In the genomic region with DNA sequence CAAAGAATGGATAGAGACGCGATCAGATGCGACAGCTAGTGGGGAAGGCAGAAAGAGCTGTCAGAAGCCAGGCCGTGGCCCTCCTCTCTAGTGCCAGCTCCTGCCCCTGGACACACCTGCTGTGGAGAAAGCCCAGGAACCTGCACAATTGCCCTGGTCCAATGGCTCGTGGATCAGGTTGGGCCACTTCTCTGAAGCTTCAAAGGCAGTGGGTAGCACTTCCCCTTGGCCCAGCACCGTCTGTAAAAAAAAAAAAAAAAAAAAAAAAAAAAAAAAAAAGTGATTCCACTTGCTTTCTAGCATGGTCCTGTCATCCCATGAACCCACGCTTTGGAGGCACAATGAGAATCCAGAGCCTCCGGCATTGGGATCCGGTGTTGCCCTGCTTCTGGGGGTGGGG, we compare ENCODE assay signal across 11 mouse cellular contexts. TPM values are rescaled to one million over a fixed set of nuclear protein-coding genes. Genes with fewer than 3 reads are reported as not detected.
DNase-seq lines count a peak whose midpoint lies in the region; ATAC-seq lines count a peak whose summit lies in the region.
"Had no signal": no experiment of that assay in that cellular context is flagged by ENCODE, and none has a peak within 500 bp of the region (broad histone marks: within the 10 kb centered on the region; RNA-seq: fewer than 3 reads in every experiment).

No protein-coding gene starts in this region.

- H3K27me3 ChIP-seq in heart, embryonic 15.5 days: no peaks in the 10 kb centered on the region
- peaks cover 83% of the 10 kb centered on the region for H3K27me3 ChIP-seq in liver, embryonic 12.5 days (replicated peaks)
- peaks cover 26% of the 10 kb centered on the region for H3K27me3 ChIP-seq in neural tube, embryonic 15.5 days (replicated peaks)

- no peaks in the 10 kb centered on the region for H3K9me3 ChIP-seq in heart, embryonic 15.5 days (replicated peaks)
- no peaks in the 10 kb centered on the region for H3K9me3 ChIP-seq in liver, embryonic 12.5 days (replicated peaks)
- H3K9me3 ChIP-seq in neural tube, embryonic 15.5 days (replicated peaks): no peaks in the 10 kb centered on the region
- H3K9me3 ChIP-seq: G1E had no signal

- no peak for ATAC-seq in heart, embryonic 15.5 days (replicated peaks; ENCODE audit: insufficient number of reproducible peaks, insufficient read depth, low FRiP score, low read depth)
- ATAC-seq in hematopoietic stem cell, adult 5-6 weeks (replicated peaks in 1 of 2; ENCODE audit: insufficient read depth in 1 of 2, low FRiP score in 2 of 2, low TSS enrichment in 1 of 2, low read depth in 1 of 2, poor library complexity in 2 of 2, severe bottlenecking in 2 of 2): peak; percentile 18 to 28; a peak in 1 of 4 replicates
- ATAC-seq in liver, embryonic 12.5 days: no peak
- ATAC-seq in neural tube, embryonic 15.5 days (ENCODE audit: low FRiP score): no peak

- peaks cover 86% of the 10 kb centered on the region for H3K4me1 ChIP-seq in heart, embryonic 15.5 days (replicated peaks)
- peaks cover 44% of the 10 kb centered on the region for H3K4me1 ChIP-seq in liver, embryonic 12.5 days
- H3K4me1 ChIP-seq in neural tube, embryonic 15.5 days: peaks cover 24% of the 10 kb centered on the region

- H3K4me2 ChIP-seq in heart, embryonic 15.5 days: peak overlapping the region; percentile 61
- peak overlapping the region; percentile 13; the same call in 1 of the 2 replicates for H3K4me2 ChIP-seq in liver, embryonic 12.5 days
- H3K4me2 ChIP-seq in neural tube, embryonic 15.5 days: peak overlapping the region; percentile 38

- no peaks in the 10 kb centered on the region for H3K36me3 ChIP-seq in heart, embryonic 15.5 days
- H3K36me3 ChIP-seq in liver, embryonic 12.5 days: peaks cover 29% of the 10 kb centered on the region; the same call in 1 of the 2 replicates
- H3K36me3 ChIP-seq in neural tube, embryonic 15.5 days: no peaks in the 10 kb centered on the region

- 35% methylated on average over 9 of the region's 9 CpGs for whole genome bisulfite sequencing in heart, embryonic 15.5 days
- 34% methylated on average over 9 of the region's 9 CpGs for WGBS in liver, embryonic 12.5 days (ENCODE audit: insufficient replicate concordance)
- 54% methylated on average over 9 of the region's 9 CpGs for WGBS in neural tube, embryonic 15.5 days

- peak overlapping the region; percentile 25 for H3K4me3 ChIP-seq in heart, embryonic 15.5 days
- no peak overlapping the region for H3K4me3 ChIP-seq in liver, embryonic 12.5 days
- no peak overlapping the region; the same call in 1 of the 2 replicates for H3K4me3 ChIP-seq in neural tube, embryonic 15.5 days (replicated peaks)

- peak overlapping the region; percentile 85 for H3K27ac ChIP-seq in heart, embryonic 15.5 days
- H3K27ac ChIP-seq in liver, embryonic 12.5 days: no peak overlapping the region
- no peak overlapping the region for H3K27ac ChIP-seq in neural tube, embryonic 15.5 days (replicated peaks)

- DNase-seq in heart, adult 8-10 months (ENCODE audit: low spot score): no peak
- DNase-seq in thymus, postnatal 36 days: no peak
- no peak for DNase-seq in cerebellum, adult 8-10 months
- DNase-seq in gastrocnemius, postnatal 4 days (ENCODE audit: low spot score in 2 of 2): no peak

- no peak overlapping the region for H3K9ac ChIP-seq in heart, embryonic 15.5 days
- H3K9ac ChIP-seq in liver, embryonic 12.5 days: no peak overlapping the region
- no peak overlapping the region for H3K9ac ChIP-seq in neural tube, embryonic 15.5 days (replicated peaks)

RNA-seq across cellular contexts. Expression of gene Tinagl1, which starts 7.1 kb away (rescaled TPM):
- 52.0 and 57.2 TPM in 2 replicates for polyA plus RNA-seq in heart, embryonic 15.5 days (2015; fragmentation: Nextera tagmentation; extraction: Ambion mirVana)
- 10 to 100 TPM; 44.8 to 57.2 (median 49.5) TPM for total RNA-seq in heart, adult 8-10 months (2022)
- 2.3 and 6.8 TPM in 2 replicates for total RNA-seq in hematopoietic stem cell, adult 5-6 weeks (2017)
- polyA plus RNA-seq in liver, embryonic 12.5 days (2016; fragmentation: Nextera tagmentation; extraction: Ambion mirVana): 30.9 and 32.6 TPM in 2 replicates
- 4.1 and 14.7 TPM in 2 replicates for polyA plus RNA-seq in neural tube, embryonic 15.5 days (2015; fragmentation: Nextera tagmentation; extraction: Ambion mirVana)
- total RNA-seq in gastrocnemius, postnatal 4 days (2021): 10 to 100 TPM; 35.7 to 39.9 TPM

RNA-seq across cellular contexts. Expression of gene Hcrtr1, which starts 28.7 kb away (rescaled TPM):
- polyA plus RNA-seq in heart, embryonic 15.5 days (2015; fragmentation: Nextera tagmentation; extraction: Ambion mirVana): 0.13 TPM in 1 of 2 replicates, not detected in the other
- total RNA-seq in heart, adult 8-10 months (2022): not detected
- total RNA-seq in hematopoietic stem cell, adult 5-6 weeks (2017): not detected in 2 replicates
- polyA plus RNA-seq in liver, embryonic 12.5 days (2016; fragmentation: Nextera tagmentation; extraction: Ambion mirVana): 0.12 TPM in 1 of 2 replicates, not detected in the other
- 3.7 and 3.9 TPM in 2 replicates for polyA plus RNA-seq in neural tube, embryonic 15.5 days (2015; fragmentation: Nextera tagmentation; extraction: Ambion mirVana)
- not detected for total RNA-seq in gastrocnemius, postnatal 4 days (2021)
- total RNA-seq: G1E had no signal
- polyA plus RNA-seq: G1E had no signal

RNA-seq across cellular contexts. Expression of gene Gm853, which starts 54.4 kb away (rescaled TPM):
- polyA plus RNA-seq in heart, embryonic 15.5 days (2015; fragmentation: Nextera tagmentation; extraction: Ambion mirVana): not detected in 2 replicates
- total RNA-seq in heart, adult 8-10 months (2022): not detected
- total RNA-seq in hematopoietic stem cell, adult 5-6 weeks (2017): not detected in 2 replicates
- polyA plus RNA-seq in liver, embryonic 12.5 days (2016; fragmentation: Nextera tagmentation; extraction: Ambion mirVana): not detected in 2 replicates
- not detected in 2 replicates for polyA plus RNA-seq in neural tube, embryonic 15.5 days (2015; fragmentation: Nextera tagmentation; extraction: Ambion mirVana)
- not detected for total RNA-seq in gastrocnemius, postnatal 4 days (2021)
- total RNA-seq: left cerebral cortex, postnatal 10 days had no signal
- polyA plus RNA-seq: cortical plate, adult 2 months; G1E had no signal

Comparison
In these comparisons a context has a peak if more than half of its experiments do, and no peak if none do; other contexts are left out.
1. ATAC-seq: peak in hematopoietic stem cell, adult 5-6 weeks (2 of 2); none in heart, embryonic 15.5 days (single experiment), liver, embryonic 12.5 days (single experiment) and neural tube, embryonic 15.5 days (single experiment).
2. Peak in every context shown above with its lines, with median percentiles within 50 percentile points of each other: H3K4me2 ChIP-seq.